Mouse (Mus musculus) T-helper 2 cell (primary cell): ENCODE results near the gene Wdr53.
"Not testable (repeated sequence)": the region's sequence is repeated elsewhere in the genome, so short reads cannot be mapped to it uniquely, and the experiment has no call there.

Experiments used
- in situ Hi-C: fragments of 300-600 bp; cut with MboI, MseI; formaldehyde crosslinking; loops from one replicate; pipeline ENCODE4 v1.15.1; 2025; ENCODE audit warnings: high pct_unique_total_duplicates

Wdr53 gene

GRCm38 (mm10) chr16:32246952-32247370 is at the start of gene Wdr53, which contains the start of gene Fbxo45:
Wdr53 (plus strand) TSS chr16:32247227.
Fbxo45 (minus strand) TSS chr16:32247158.
- in situ Hi-C loops = no loop called here

- in situ Hi-C loops = loop anchor here (5.0 kb wide), 1 partner anchor 88 kb away; no protein-coding TSS in a partner anchor
Observed at GRCm38 (mm10) chr16:32200256-32201003, 46.6 kb upstream of the Wdr53 start.

- in situ Hi-C loops = loop anchor here (5.0 kb wide), 1 partner anchor 89 kb away; no protein-coding TSS in a partner anchor
Observed at GRCm38 (mm10) chr16:32201004-32201325, 46.1 kb upstream of the Wdr53 start.

GRCm38 (mm10) chr16:32202681-32203080 is 44.3 kb upstream of the Wdr53 start:
- in situ Hi-C loops = loop anchor here (5.0 kb wide), 1 partner anchor 90 kb away; no protein-coding TSS in a partner anchor

- in situ Hi-C loops = loop anchor here (5.0 kb wide), 1 partner anchor 93 kb away; no protein-coding TSS in a partner anchor
Observed at GRCm38 (mm10) chr16:32204902-32205301, 42.1 kb upstream of the Wdr53 start.

- in situ Hi-C loops = no loop called here
Observed at GRCm38 (mm10) chr16:32214156-32214555, 32.9 kb upstream of the Wdr53 start.

GRCm38 (mm10) chr16:32214804-32215576 is 32.0 kb upstream of the Wdr53 start:
- in situ Hi-C loops = no loop called here

- in situ Hi-C loops = no loop called here
Observed at GRCm38 (mm10) chr16:32221803-32222202, 25.2 kb upstream of the Wdr53 start.

GRCm38 (mm10) chr16:32222399-32222798 is 24.6 kb upstream of the Wdr53 start:
- in situ Hi-C loops = no loop called here

- in situ Hi-C loops = not testable (repeated sequence)
Observed at GRCm38 (mm10) chr16:32232050-32232449, 15.0 kb upstream of the Wdr53 start.

- in situ Hi-C loops = no loop called here
Observed at GRCm38 (mm10) chr16:32237930-32238680, 8.9 kb upstream of the Wdr53 start.

GRCm38 (mm10) chr16:32239428-32240312 is 7.4 kb upstream of the Wdr53 start:
- in situ Hi-C loops = no loop called here

GRCm38 (mm10) chr16:32243901-32244300 is 3.1 kb upstream of the Wdr53 start:
- in situ Hi-C loops = no loop called here

GRCm38 (mm10) chr16:32246351-32246791 is 656 bp upstream of the Wdr53 start:
- in situ Hi-C loops = no loop called here

- in situ Hi-C loops = not testable (repeated sequence)
Observed at GRCm38 (mm10) chr16:32264225-32264624, 17.2 kb downstream of the Wdr53 start.

- in situ Hi-C loops = no loop called here
Observed at GRCm38 (mm10) chr16:32271291-32271690, 24.3 kb downstream of the Wdr53 start, which contains the start of gene Smco1. Smco1 (plus strand) TSS chr16:32271468.

GRCm38 (mm10) chr16:32273338-32273737 is 26.3 kb downstream of the Wdr53 start:
- in situ Hi-C loops = no loop called here

GRCm38 (mm10) chr16:32275041-32275440 is 28.0 kb downstream of the Wdr53 start:
- in situ Hi-C loops = loop anchor here (5.0 kb wide), 1 partner anchor 52 kb away; no protein-coding TSS in a partner anchor

GRCm38 (mm10) chr16:32275830-32276229 is 28.8 kb downstream of the Wdr53 start:
- in situ Hi-C loops = loop anchor here (5.0 kb wide), 1 partner anchor 51 kb away; no protein-coding TSS in a partner anchor
